Mouse (Mus musculus) fat pad, adult 2 months (tissue): Measurements from ENCODE around the gene Etv6.
A peak's percentile ranks its signal among the peaks of the same experiment; 100 is the strongest.

Experiments
- DNase-seq: peaks from one replicate; pipeline ENCODE4 v3.0.0-alpha.2; 2011; ENCODE audit warnings: low read depth, low spot score; ENCODE audit errors: extremely low read depth

Gene Etv6

DNA sequence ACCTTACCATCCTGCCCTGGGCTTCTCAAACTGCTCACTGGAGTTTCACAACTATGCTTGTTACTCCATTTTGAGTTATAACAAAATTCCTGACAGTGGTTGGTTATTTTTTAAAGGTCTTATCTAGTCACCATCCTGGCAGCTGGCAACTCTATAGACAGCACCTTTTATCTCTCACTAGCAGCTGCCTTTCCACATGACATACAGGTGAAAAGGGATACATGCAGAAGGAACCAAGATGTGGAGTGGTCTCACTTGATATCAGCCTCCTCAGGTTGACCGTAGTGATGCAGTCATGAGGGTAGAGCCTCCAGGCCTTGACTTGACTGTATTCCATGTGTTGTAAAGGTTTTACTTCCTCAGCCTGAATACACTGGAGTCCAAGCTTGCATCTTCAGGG, 74.2 kb downstream of the Etv6 start:
- DNase-seq, result no peak

DNA sequence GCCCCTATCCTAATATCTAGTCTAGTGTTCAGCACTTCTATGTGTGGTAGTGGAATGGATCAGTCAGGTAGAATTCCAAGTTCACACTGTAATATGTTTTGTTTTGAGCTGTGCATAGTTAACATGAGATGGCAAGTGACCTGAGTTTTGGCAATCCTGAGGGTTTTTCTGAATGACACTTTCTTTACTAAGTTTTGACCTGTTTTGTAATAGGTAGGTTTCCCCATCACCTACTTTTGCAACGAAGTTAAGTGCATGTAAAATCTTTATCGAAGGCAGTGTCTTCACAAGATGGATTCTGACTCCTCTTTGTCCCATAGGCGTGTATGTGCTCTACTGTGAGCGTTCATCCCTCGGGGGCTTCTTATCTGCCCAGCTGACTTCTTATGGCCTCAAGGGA, 74.7 kb downstream of the Etv6 start:
- DNase-seq, result peak; percentile 89

DNA sequence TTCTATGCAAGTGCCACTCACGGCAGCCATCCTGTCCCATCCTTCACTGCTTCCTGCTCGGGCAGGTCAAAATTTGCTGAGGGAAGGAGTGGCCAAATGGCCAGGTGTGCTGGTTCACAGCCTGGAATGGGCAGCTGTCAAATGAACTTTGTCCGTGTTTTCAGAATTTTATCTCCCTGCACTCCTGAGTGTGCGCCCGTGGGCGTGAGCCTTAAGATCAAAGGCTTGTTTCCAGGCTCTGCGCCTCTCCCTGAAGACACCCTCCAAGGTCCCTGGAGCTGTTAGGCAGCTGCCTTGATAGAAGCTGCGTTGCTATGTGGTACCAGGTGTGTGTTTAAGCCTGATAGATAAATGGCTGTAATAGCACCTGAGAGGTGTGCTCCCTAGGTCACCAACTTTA, 76.1 kb downstream of the Etv6 start:
- DNase-seq, result peak; percentile 92

DNA sequence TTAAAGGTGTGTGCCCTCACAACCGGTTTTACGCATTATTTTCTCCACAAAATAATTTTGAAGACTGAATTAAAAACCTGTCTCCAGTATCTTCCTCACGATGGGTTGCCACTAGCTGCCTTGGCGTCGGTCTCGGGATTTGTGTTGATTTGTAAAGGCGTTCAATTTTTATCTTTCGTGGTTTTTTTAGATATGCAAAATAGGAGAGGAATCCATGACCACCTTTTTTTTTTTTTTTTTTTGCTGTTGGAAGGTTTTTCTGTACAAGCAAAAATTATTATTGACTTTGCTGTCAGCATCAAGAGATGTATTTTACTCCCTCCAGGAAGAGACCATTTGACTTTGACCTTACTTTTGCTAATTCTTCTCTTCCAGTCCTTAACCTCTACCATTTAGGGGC, 77.3 kb downstream of the Etv6 start:
- DNase-seq, result no peak

DNA sequence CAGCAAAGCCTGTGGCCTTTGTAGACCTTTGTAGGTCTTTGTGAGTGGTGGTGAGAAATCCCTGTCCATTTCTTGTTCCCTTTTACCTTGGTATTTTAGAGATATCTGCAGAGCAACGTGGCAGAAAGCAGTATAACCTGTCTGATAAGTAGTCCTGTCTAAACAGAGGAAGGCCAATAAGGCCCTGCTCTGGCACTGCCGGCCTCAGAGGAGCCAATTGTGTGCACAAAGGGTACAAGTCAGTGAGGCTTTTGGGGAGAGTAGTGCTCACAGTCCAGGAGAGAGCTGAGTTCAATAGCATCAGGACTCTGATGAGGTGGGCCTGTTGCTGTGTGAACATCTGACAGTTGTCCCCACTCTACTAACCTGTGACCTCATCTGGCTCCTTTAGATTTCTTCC, 77.7 kb downstream of the Etv6 start:
- no peak for DNase-seq

DNA sequence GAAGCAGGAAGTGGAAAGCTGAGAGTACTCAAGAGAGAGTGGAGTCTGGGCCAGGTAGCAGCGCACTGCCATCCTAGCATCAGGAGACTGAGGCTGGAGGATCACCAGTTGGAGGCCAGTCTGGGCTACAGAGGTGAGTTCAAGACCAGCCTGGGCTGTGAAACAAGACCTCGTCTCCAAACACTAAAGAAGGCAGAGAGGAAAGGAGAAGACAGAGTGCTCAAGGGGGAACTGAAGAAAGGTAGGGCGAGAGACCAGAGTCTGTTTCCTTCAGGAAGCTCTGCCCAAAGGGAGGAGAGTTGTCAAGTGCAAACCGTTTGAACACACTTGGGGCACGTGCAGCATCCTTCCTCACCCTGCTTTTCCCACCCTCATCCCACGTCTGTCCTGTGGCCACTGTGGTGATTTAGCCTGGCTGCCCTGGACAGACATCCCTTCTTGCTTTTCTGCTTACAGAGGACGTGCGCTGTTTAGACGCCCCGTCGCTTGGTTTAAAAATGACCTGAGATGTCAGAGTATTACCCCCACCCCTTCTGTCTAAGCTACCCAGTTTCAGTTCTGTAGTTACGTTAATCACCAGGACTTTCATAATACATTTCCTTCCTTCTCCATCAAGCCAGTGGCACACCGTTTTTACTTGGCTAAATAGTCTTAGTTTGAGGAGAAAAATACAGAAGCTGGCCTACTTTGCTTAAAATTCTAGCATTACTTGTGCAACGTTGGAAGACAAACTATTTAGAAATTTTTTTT, 79.9 kb downstream of the Etv6 start:
- no peak for DNase-seq

DNA sequence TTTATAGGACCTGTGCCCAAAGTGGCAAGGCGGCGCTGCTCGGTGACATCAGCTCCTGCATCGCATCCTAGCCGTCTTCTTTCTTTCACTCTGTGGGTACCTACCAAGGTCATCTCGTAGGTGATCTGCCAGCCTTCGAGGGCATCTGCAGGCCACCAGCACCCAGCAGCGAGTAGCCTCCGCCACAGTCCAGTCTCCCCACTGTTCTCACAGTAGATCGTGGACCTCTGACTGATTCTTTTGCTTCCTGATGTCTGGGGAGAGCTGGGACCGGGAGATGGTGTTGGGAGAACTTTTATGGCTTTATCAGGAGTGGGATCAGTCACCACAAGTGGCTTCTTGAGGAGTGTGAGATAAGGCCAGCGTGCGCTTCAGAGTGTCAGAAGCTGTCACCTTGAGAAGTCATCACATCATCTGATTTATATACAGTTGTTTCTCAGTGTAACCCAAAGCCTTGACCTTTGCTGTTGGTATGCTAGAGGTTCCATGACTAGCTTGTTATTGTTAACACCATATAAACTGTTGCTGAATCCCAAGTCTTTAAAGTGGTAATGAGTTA, 82.0 kb downstream of the Etv6 start:
- no peak for DNase-seq

DNA sequence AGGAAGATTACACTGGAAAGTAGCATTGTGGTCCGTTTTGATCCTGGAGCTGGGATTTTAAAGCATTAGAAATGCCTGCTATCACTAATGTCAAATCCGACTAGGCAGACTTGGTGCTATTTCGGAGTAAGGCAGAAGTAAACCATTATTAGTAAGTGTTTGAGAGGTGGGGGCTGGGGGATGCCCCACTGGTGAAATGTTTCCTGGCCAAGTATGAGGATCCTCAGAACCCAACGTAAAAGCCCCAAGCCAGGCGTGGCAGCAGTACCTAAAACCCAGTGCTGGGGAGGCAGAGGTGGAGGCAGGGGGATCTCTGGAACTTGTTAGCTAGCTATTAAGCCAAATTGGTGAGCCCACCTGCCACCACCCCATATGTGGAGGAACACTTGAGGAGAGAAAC, 83.0 kb downstream of the Etv6 start:
- no peak for DNase-seq

DNA sequence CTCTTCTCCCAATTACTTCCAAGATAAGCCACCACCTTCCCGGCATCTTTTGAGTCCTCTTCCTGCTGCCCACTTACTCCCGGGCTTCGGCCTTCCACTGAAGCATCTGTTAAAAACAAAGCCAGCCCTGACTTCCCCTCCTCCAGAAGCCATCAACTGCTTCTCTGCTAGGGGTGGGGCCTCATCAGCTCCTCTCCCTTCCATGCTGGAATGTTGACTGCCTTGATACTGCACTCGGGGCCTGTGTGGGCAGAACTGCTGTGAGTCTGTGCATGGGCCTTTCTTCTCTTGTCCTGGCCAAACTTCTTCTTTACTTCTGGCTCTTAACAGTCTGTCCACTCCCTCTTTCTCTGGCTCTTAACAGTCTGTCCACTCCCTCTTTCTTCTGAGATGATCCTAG, 83.6 kb downstream of the Etv6 start:
- no peak for DNase-seq

DNA sequence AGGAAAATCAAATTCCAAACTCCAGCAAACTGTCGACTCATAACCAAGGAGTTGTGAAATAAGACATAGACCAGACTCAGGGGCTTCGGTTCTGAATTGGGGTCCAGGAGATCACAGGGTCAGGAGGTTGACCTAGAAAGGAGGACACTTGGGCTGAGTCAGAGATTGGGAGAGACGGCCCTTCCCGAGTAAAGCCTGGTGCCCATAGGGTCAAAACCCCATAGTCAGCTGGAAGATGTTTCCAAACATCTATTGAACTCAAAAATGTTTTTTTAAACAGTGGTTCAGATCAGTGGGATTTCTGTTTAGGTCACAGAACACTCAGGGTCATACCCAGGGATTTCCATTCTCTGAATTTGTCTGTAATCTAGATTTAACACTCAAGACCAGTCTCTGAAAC, 84.7 kb downstream of the Etv6 start:
- no peak for DNase-seq

DNA sequence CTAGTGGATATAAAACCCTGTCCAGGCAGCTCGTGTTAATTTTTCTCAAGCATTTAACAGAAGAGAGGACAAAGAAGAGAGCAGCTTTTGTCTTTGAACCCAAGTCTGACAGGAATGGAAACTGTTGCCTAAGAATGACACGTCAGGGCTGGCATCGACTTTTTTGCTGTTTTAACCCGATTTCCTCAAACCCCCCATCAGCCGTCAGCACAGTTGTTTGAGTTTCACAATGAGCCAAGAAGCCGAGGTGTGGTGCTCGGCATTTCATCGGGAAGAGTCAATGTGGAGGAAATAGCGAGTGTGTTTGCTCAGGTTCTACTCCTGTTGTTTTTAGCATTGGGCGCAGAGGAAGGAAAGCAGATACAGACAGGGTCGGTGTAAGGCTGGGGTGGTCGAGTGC, 85.2 kb downstream of the Etv6 start:
- no peak for DNase-seq

DNA sequence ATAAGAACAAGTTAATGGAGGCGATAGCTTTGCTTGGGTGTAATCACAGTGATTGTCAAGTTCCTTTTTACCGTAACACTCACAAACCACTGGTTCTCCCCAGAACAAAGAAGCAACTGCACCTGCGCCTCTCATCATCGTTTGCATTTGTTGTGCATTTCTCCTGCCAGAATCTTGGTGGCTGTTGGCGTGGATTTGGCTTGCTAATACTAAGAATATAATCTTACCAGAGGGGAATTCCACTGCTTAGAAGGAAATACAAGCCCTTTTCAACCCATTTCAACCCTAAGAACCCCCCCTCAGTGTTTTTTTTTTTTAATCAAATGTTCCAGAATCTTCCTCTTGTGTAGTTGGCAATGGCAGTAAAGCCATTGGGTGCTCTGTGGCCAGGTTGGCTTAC, 87.4 kb downstream of the Etv6 start:
- DNase-seq, result no peak

DNA sequence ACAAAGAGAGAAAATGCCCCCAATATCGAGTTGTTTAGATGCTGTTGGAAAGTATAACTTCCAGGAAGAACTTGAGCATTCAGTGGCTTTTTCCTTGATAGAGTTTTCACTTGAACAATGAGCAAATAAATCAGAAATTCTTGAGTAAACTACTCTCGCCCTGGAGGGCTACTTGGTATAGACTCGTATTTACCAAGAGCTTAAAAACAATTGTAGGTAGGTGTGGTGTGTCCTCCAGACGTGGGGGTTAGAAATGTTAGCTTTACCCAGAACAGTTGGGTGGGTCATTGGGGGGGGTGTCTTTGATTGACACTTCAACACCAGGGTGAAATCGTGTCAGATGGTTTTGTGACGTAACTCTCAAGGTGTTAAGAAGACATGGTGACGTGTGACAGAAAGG, 88.0 kb downstream of the Etv6 start:
- no peak for DNase-seq

DNA sequence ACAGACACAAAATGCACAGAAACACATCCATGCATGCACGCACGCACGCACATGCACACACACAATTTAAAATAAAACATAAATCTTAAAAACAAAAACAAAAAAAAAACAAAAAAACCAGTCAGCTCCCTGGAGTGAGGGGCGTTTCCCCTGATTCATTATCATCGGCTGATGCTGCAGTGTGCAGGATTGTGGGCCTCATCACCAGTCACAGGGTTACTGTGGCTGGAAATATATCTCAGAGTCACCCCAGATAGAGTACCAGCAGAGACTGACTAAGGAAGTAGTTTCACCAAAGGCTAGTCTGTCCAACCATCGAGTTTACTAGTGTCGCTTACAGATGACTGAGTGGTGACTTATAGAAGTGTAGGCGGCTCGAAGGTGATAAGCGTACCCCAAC, 88.8 kb downstream of the Etv6 start:
- DNase-seq, result no peak

DNA sequence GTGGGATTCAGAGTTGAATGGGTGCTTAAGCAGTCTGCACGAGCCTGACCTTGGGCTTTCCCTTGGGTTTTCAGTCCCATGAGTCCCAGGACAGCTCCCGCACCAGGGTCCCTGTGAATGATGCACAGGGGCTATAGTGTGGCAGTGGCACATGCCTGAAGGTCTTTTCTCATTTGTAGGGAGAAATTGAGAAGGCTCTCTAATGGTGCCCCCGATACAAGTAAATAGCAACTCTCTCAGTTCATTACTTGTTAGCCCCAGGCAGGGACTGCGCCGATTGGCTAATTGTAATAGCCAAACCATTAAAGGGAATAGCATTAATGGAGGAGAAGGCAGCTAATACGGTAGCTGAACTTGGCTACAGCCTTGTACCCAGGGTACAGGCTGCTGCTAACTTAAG, 92.5 kb downstream of the Etv6 start:
- no peak for DNase-seq

DNA sequence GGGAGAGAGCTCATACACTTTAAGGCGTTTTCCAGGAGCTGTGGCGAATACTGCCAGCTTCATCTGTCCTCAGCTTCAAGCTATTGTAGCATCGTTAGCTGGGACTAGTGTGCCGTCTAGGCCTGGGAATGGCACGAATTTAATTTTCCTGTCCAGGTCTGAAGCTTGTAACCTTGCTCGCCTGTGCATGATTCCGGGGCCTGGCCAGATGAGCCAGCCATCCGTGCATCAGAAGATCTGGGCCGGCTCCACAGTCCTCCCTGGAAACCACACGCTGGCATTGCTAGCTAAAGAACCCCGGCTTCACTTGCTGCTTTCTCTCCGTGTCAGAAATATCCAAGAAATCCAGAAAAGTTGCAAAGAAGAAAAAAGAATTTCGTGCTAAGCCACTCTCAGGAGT, 93.1 kb downstream of the Etv6 start:
- no peak for DNase-seq

DNA sequence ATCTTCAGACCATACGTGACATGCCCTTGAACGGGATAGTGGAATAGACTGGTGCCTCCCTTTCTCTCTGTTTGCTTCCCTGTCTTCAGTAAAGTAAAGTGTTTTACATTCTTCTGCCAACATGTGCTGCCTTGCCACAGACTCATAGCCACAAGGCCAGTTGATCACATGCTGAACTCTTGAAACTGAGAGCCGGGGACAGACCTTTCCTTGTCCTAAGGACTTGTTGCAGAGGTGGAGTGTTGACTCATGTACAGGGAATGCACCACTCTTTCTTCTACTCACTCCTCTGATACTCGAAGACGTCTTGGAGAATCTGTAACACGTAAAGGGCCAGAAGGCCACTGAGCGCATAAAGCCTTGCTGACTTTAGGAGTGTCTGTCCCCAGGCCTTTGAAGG, 94.3 kb downstream of the Etv6 start:
- peak; percentile 74 for DNase-seq

DNA sequence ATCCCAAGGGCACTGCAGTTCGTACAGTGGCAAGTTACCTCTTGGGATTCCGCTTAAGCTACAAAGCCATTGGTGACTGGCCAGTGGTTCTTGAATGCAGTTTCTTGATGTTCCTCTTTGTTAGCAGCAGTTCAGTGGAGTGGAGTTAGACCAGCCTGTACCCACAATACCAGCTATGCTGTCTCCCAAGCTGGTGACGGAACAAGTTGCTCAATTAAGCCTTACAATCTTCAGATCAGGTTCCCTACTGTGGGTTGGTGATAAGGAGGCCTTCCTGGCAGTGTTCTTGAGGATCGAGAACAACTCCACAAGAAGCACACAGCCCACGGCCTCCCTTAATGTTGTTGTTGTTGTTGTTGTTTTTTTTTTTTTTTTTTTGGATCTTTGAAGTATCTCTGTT, 95.3 kb downstream of the Etv6 start:
- DNase-seq, result no peak

DNA sequence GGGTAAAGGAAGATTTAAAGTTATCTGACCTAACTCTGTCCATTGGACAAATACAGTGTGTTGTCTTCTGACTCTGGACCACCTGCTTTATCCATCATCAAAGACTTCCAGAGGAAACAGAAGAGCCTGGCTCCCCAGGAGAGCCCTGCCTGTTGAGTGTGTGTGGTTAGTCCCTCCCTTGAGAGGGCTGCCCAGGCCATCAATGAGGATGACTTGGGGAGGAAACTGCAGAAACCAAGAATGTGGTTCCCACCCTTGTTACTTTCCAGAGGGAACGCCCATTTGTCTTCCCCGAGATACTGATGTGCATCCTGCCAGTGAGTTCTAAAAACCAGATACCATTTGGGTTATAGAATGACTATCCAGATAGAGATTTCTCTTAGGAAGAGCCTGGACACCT, 96.1 kb downstream of the Etv6 start:
- DNase-seq, result no peak

DNA sequence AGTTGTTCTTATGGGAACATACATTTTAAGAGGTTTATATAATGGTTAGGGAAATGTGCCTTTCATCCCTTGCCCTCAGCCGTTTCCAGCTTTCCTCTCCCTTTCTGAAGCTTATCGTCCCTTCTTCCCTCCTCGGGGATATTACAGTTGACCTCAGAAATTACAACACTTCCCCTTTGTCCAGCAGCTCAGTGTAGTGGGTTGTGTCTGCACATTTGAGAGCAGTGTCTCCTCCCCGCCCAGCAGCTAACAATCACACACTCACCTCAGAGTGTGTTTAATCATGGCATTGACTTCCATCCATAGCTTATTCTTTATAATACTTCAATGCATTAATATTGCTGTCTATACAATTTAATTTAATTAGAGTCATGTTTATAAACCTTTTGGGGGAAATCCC, 98.3 kb downstream of the Etv6 start:
- DNase-seq, result no peak

DNA sequence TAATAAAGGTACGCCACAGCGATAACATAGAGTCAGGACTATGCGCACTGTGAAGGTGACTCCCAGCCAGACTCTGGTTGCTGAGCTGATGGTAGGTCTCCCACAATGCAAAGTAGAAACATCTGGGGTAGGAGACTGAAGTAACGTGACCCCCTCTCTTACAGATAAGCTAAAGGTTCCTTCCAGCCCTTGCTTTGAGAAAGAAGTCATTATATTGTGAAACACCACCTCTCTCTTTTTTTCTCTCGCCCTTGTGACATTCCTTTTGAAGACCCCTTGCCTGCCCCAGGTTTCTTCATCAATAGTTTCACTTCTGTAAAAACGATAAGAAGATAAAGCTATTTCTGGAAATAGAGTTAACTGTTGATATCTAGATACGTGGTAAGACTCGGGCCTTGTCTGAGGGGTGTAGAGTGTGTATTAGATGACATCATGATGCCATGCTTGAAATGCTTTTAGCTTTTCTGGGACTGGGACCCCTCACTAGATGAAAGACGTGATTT, 99.4 kb downstream of the Etv6 start:
- no peak for DNase-seq

DNA sequence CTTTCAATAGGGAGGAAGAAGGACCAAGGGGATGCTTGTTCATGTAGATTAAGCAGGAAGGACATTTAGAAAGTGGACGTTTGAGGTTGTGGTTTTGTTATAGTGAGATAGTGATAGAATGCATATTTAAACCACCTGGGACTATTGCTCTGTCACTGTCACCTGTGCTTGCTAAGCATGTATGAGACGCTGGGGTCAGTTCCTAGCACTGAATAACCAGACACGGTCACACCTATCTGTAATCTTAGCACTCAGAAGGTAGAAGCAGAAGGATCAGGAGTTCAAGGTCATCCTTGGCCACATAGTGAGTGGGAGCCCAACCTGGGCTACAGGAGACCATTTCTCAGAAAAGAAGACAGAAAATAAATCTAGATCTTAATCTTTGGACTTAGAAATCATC, 100.8 kb downstream of the Etv6 start:
- no peak for DNase-seq

DNA sequence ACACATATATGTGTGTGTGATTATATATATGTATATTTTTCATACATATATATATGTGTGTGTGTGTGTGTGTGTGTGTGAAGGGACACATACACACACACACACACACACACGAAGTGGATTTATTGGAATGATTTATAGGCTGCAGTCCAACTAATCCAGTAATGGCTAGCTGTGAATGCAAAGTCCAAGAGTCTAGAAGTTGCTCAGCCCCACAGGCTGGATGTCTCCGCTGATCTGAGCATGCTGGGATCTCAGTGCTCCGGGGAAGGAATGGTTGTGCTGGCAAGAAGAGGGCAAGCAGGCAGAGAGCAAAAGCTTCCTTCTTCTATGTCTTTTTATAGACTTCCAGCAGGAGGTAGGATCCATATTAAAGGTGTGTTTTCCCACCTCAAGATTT, 103.9 kb downstream of the Etv6 start:
- DNase-seq, result no peak
